Mouse (Mus musculus): ENCODE measurements around the gene D7Ertd443e. TPM values are rescaled to one million over a fixed set of nuclear protein-coding genes. Genes with fewer than 3 reads are reported as not detected.

Gene D7Ertd443e
- polyA plus RNA-seq, 1 experiment from 2014 or later: not detected

DNA sequence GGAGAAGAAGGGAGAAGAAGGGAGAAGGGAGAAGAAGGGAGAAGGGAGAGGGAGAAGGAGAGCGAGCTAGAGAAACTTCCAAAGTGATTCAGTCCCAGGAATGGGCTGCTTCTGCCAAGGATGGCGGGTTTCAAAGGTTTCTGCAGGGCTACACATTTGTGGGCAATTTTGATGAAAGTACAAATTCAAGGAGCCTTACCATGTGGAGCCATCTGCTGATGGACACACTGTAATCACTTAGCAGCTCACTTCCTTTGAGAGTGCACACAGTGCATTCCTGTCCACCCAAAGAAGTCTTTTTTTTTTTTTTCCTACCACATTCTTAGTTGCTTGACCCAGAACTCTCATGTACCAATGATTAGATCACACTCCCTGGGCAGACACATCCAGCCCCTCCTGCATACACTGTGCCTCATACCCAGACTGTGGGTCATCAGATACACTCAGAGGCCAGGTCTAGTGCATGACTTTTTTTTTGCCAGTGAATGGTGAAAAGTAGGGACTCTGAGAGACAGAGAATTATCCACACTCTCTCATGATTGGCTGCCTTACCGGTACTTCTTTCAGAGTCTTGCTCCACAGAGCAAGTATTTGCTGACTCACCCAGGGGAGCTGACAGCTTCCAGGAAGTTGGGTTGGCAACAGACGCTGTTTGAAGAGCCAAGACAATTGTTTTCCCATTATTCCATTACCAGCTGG lies 124.3 kb downstream of the D7Ertd443e start:
- no peak overlapping the region for H3K27ac ChIP-seq
- no peak overlapping the region for H3K4me3 ChIP-seq (ENCODE audit: inconsistent target)
- H3K36me3 ChIP-seq (ENCODE audit: inconsistent target): no peaks in the 10 kb centered on the region
- WGBS (ENCODE audit: missing documents): 41% methylated on average over 4 of the region's 4 CpGs
- H3K79me2 ChIP-seq (ENCODE audit: inconsistent target): no peaks in the 10 kb centered on the region

GRCm38 (mm10) chr7:134250273-134250870 lies 135.1 kb downstream of the D7Ertd443e start:
- H3K27ac ChIP-seq: no peak overlapping the region
- 90% methylated on average over 7 of the region's 7 CpGs for WGBS (ENCODE audit: missing documents)
- H3K4me3 ChIP-seq (ENCODE audit: inconsistent target): no peak overlapping the region
- no peaks in the 10 kb centered on the region for H3K79me2 ChIP-seq (ENCODE audit: inconsistent target)
- H3K36me3 ChIP-seq (ENCODE audit: inconsistent target): no peaks in the 10 kb centered on the region

GRCm38 (mm10) chr7:134248041-134248440 lies 137.4 kb downstream of the D7Ertd443e start:
- Histone ChIP-seq H3K36me3 (ENCODE audit: inconsistent target) (no peaks in the 10 kb centered on the region), H3K27ac (no peak overlapping the region), H3K79me2 (ENCODE audit: inconsistent target) (no peaks in the 10 kb centered on the region), H3K4me3 (ENCODE audit: inconsistent target) (no peak overlapping the region)
- WGBS (ENCODE audit: missing documents): 95% methylated on average over 2 of the region's 2 CpGs

DNA sequence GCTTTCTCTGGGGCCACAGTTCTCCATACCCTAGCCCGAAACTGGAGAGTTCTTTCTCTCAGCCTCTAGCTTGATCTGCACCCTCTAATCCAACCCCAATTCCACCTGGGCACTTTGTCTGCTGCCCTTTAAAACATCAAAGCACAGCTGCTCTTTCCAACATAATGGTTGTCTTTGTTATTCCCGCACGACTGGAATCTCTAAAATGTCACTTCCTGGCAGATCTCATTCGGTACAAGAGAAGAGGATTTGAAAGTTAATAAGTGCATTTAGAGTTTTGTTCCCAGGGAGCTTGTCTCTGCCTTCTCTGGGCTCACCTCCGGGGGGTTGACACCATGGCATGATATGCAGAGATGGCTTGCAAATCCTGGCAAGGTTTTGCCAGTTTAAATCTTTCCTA lies 138.8 kb downstream of the D7Ertd443e start:
- Histone ChIP-seq H3K36me3 (ENCODE audit: inconsistent target) (no peaks in the 10 kb centered on the region), H3K27ac (no peak overlapping the region), H3K79me2 (ENCODE audit: inconsistent target) (no peaks in the 10 kb centered on the region), H3K4me3 (ENCODE audit: inconsistent target) (no peak overlapping the region)
- WGBS (ENCODE audit: missing documents): 80% methylated on average over 5 of the region's 5 CpGs

DNA sequence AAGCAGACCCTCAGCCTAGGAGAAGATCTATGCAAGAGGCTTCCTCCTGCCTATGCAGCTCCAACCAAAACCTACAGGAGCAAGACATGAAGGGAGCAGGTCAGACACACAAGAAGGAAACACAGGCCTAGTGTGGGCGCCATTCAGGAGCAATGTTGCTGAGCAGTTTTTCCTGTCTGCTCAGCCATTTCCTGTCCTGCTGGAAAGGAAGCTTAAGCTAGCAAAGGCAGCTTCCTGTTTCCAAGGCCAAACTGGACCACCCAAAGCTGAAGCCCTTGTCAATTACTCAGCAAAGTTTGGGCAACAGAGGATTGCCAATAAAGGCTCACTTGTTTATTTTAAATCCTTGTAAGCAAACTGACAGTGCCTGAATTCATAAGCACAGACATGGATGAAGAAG lies 142.7 kb downstream of the D7Ertd443e start:
- Histone ChIP-seq H3K4me3 (ENCODE audit: inconsistent target) (no peak overlapping the region), H3K27ac (no peak overlapping the region), H3K36me3 (ENCODE audit: inconsistent target) (no peaks in the 10 kb centered on the region), H3K79me2 (ENCODE audit: inconsistent target) (no peaks in the 10 kb centered on the region)
- WGBS (ENCODE audit: missing documents): 100% methylated on average over 1 of the region's 1 CpGs

- Histone ChIP-seq H3K4me3 (ENCODE audit: inconsistent target) (no peak overlapping the region), H3K79me2 (ENCODE audit: inconsistent target) (no peaks in the 10 kb centered on the region), H3K27ac (no peak overlapping the region), H3K36me3 (ENCODE audit: inconsistent target) (no peaks in the 10 kb centered on the region)
- 96% methylated on average over 4 of the region's 4 CpGs for WGBS (ENCODE audit: missing documents)
Observed at GRCm38 (mm10) chr7:134241212-134241611, 144.2 kb downstream of the D7Ertd443e start.

GRCm38 (mm10) chr7:134240579-134240978 lies 144.9 kb downstream of the D7Ertd443e start:
- H3K79me2 ChIP-seq (ENCODE audit: inconsistent target): no peaks in the 10 kb centered on the region
- no peaks in the 10 kb centered on the region for H3K36me3 ChIP-seq (ENCODE audit: inconsistent target)
- no peak overlapping the region for H3K27ac ChIP-seq
- H3K4me3 ChIP-seq (ENCODE audit: inconsistent target): no peak overlapping the region
- 100% methylated on average over 1 of the region's 1 CpGs for WGBS (ENCODE audit: missing documents)

DNA sequence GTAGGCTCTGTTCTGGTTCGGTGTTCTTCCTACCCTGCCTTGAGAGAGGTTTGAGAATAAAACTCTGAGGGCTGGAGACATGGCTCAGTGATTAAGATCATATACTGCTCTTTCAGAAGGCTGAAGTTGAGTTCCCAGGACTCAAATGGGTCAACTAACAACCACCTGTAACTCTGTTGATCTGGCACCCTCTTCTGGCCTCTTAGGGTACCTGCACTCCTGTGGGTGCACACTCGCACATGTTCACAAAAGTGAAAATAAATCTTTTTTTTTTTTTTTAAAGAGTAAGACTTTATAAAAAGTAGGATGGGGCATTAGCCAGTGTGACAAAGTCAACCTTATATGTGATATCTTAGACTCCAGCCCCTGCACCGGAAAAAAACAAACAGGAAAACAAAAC lies 146.6 kb downstream of the D7Ertd443e start:
- Histone ChIP-seq H3K36me3 (ENCODE audit: inconsistent target) (no peaks in the 10 kb centered on the region), H3K79me2 (ENCODE audit: inconsistent target) (no peaks in the 10 kb centered on the region), H3K4me3 (ENCODE audit: inconsistent target) (no peak overlapping the region), H3K27ac (no peak overlapping the region)
- WGBS (ENCODE audit: missing documents): 87% methylated on average over 3 of the region's 3 CpGs

GRCm38 (mm10) chr7:134237356-134237755 lies 148.1 kb downstream of the D7Ertd443e start:
- no peaks in the 10 kb centered on the region for H3K36me3 ChIP-seq (ENCODE audit: inconsistent target)
- H3K27ac ChIP-seq: no peak overlapping the region
- H3K4me3 ChIP-seq (ENCODE audit: inconsistent target): no peak overlapping the region
- H3K79me2 ChIP-seq (ENCODE audit: inconsistent target): no peaks in the 10 kb centered on the region
- 90% methylated on average over 2 of the region's 2 CpGs for WGBS (ENCODE audit: missing documents)

GRCm38 (mm10) chr7:134236727-134237126 lies 148.7 kb downstream of the D7Ertd443e start:
- Histone ChIP-seq H3K36me3 (ENCODE audit: inconsistent target) (no peaks in the 10 kb centered on the region), H3K27ac (no peak overlapping the region), H3K4me3 (ENCODE audit: inconsistent target) (no peak overlapping the region), H3K79me2 (ENCODE audit: inconsistent target) (no peaks in the 10 kb centered on the region)

- 80% methylated on average over 2 of the region's 2 CpGs for WGBS (ENCODE audit: missing documents)
- no peaks in the 10 kb centered on the region for H3K36me3 ChIP-seq (ENCODE audit: inconsistent target)
Observed at GRCm38 (mm10) chr7:134235552-134235951, 149.9 kb downstream of the D7Ertd443e start.

DNA sequence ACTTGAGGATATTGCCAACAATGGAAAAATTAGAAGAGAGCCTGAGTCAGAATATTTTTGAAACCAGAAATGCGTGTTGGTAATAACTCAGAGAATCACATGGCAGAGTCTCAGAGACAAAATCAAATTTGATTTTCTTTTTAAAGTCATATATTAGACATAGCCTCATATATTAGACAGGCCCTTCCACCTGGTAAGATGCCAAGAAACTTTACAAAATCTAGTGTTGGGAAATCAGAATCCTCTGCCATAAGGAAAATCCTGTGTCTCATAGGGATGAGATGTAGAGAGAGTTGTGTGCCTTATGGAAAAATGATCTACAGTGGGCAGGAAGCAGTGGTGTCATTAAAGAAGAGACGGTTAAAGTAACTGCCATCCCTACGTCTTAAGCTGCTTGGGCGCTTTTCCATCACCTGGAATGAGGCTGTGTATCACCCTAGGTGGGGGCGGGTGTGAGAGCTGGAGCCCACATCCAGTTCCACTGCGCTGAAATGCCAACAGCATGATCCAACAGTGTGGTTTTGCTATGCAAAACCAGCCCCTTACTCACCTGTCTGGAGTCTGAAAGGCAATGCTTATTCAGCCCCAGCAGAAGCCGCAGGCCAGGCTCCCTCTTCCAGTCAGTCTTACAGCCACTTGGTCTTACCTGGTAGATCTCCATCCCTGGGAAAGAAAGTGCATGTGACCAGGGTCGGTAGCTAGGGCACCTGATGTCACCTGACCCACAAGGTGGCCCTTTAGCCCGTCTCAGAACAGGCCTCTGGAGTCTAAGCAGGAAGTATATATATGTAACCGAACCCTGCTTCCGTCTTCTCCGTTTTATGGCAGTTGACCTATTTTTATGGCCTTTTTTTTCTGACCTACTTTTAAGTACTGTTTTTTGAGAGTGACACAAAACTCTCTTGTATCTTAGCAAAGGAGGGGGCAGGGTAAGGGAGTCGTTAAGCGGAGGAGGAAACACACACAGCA lies 153.8 kb downstream of the D7Ertd443e start, which contains the start of gene Adam12:
Gene Adam12 (minus strand): TSS at position 769 of the 969 bp plus-strand sequence.
- 73% methylated on average over 14 of the region's 14 CpGs for WGBS (ENCODE audit: missing documents)
- H3K27ac ChIP-seq: no peak within 1 kb of the TSS
- H3K4me3 ChIP-seq (ENCODE audit: inconsistent target): no peak within 1 kb of the TSS

More at GRCm38 (mm10) chr7:134235552-134235951, 149.9 kb downstream of the D7Ertd443e start:
- Histone ChIP-seq H3K79me2 (ENCODE audit: inconsistent target) (no peaks in the 10 kb centered on the region), H3K4me3 (ENCODE audit: inconsistent target) (no peak overlapping the region), H3K27ac (no peak overlapping the region)

DNA sequence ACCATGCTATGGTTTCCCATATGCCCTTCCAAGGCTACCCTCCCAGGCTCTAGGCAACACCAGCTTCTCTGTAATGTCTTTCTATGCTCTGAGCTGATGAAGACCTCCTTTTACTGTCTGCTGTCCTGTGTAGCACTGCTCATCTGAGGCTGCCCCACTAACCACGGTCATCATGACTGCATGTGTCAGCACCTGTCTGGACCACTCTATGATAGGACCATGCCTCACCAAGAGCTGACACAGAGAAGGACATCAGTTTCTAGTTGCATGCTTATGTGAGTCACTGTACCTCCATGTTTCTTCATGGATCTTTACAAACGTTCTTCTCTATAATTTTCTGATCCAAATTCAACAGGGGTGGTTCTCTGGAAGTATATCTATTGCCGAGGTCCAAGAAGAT lies 154.8 kb downstream of the D7Ertd443e start:
- Histone ChIP-seq H3K36me3 (ENCODE audit: inconsistent target) (no peaks in the 10 kb centered on the region), H3K79me2 (ENCODE audit: inconsistent target) (no peaks in the 10 kb centered on the region), H3K4me3 (ENCODE audit: inconsistent target) (no peak overlapping the region), H3K27ac (no peak overlapping the region)
- 98% methylated on average over 3 of the region's 3 CpGs for WGBS (ENCODE audit: missing documents)

More for the DNA sequence above, 153.8 kb downstream of the D7Ertd443e start, which contains the start of gene Adam12:
- Histone ChIP-seq H3K79me2 (ENCODE audit: inconsistent target) (no peaks in the 10 kb centered on the region), H3K36me3 (ENCODE audit: inconsistent target) (no peaks in the 10 kb centered on the region)

DNA sequence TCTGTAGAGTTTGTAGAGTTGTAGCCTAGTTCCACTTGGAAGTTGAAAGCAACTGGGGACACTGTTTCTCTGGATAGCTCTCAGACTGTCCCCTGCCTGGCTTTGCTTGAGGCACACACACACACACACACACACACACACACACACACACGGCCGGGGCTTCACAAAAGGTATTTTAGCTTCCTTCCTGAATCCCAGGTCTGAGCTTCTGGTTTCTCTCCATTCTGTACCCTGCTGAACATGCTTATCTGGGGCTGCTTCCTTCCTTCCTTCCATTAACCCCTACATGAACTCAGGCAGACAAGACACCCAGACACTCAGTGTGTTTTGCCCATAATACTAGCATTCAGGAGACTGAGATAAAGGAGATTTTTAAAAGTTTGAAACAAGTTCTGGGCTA lies 155.6 kb downstream of the D7Ertd443e start:
- no peaks in the 10 kb centered on the region for H3K36me3 ChIP-seq (ENCODE audit: inconsistent target)
- WGBS (ENCODE audit: missing documents): 43% methylated on average over 2 of the region's 2 CpGs
- no peaks in the 10 kb centered on the region for H3K79me2 ChIP-seq (ENCODE audit: inconsistent target)
- H3K4me3 ChIP-seq (ENCODE audit: inconsistent target): no peak overlapping the region
- H3K27ac ChIP-seq: no peak overlapping the region
